Mouse (Mus musculus) gastrocnemius, postnatal 36 days (tissue): Measurements from ENCODE around the gene Nrm. TPM values are rescaled to one million over a fixed set of nuclear protein-coding genes. Genes with fewer than 3 reads are reported as not detected.
A peak's percentile ranks its signal among the peaks of the same experiment; 100 is the strongest.

Source experiments
- DNase-seq, 2 experiments: peaks; one replicate each; pipeline ENCODE4 v3.0.0; 2022
- intact Hi-C: fragments of 180-260 bp; cut with DNase I; formaldehyde crosslinking; loops from one replicate; pipeline ENCODE4 v1.15.1; 2025
- total RNA-seq, 2 experiments: library from RNA; stranded (reverse); gene quantifications; 2 replicates each; pipeline ENCODE4 v1.2.3; 2021

Gene Nrm
- total RNA-seq, 2 experiments from 2014 or later = 1.6 to 2.0 TPM

DNA sequence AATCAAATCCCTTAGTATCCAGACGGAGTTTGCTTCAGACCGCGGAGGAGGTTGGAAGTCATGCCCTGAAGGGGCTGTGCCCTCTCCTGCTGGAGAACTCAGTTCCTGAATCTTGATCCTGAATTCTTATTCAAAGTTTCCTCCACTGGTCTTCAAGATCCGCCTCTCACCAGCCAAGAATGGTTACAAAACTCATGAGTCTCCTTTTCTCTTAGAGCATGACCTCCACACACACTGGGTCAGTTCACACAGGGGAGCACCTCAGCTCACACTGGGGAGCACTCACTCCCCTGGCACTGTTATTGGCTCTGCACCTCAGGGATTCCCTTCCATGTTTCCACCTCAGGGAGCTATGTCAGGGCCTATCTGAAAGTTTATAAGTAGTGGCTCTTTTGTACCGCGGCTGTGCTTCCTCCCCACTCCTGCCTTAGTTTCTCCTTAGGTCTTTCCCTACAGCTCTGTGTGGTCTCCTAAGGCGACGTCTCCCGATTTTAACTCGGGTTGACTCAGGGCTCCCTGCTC, 3.8 kb downstream of the Nrm start:
- no peak for DNase-seq
- intact Hi-C loops = no loop called here

DNA sequence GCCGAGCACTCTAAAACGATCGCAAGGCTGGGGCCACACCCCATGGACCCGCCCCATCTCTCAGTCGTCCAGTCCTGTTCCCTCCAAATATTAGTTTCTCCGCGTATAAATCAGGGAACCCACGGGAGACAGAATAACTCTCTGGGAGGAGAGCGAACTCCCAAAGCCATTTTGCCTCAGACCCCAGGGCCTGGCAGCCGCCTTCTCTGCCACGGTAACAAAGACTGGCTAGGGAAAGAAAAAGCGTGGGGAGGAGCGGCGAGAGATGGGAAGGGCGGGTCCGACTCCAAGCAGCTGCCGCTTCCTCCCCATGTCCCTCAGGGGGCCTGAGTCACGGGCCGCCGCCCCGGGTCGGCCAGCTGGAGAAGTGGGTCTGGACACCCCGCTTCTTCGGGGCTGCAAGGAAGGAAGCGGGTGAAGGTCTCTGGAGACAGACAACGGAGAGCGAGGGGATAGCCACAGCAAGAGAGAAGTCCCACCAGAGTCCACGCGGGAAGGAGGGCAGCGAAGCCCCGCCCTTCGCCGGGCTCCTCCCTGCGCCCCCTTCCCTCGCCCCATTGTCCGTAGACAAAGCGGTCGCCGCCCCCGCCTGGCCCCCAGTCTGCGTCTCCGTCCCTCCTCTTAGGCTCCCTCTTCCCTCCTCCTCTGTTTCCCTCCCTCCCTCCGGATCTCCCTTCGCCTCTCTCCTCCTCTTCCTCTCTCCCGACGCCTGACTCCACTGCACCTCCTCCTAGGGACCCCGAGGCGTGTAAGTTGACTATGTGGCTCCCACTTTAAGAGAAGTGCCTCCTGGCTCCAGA, 4.6 kb downstream of the Nrm start, which contains the start of gene Ppp1r18:
Gene Ppp1r18, plus strand, starts transcription at position 113 of the 800 bp plus-strand sequence.
- intact Hi-C loops = no loop called here
- peak; percentile 75 to 76 for DNase-seq

DNA sequence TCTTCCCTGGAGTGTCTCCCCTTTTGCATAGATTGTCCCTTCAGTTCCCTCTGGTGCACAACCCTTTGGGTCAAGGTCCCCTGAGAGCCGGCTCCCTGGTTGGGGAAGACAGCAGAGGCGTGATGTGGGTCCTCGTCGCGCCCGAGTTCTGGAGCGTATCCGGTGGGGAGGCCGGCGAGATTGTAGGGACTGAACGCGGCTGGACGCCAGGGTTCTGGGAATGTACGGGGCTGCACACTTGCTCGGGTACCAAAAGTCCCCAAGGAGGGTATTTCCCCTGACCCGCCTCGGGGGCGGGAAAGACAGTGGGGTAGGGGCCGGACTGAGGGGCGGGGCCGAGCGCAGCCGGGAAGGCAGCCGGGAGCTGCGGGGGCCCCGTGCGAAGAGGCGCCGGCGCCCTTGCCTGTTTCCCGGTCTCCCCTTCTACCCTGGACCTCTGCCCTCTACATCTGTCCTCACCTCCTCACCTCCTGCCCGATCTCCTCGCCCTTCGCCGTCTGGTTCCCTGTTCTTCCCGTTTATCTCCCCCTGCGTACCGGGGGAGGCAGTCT, 5.2 kb downstream of the Nrm start:
- peak; percentile 69 to 70 for DNase-seq
- intact Hi-C loops = no loop called here

DNA sequence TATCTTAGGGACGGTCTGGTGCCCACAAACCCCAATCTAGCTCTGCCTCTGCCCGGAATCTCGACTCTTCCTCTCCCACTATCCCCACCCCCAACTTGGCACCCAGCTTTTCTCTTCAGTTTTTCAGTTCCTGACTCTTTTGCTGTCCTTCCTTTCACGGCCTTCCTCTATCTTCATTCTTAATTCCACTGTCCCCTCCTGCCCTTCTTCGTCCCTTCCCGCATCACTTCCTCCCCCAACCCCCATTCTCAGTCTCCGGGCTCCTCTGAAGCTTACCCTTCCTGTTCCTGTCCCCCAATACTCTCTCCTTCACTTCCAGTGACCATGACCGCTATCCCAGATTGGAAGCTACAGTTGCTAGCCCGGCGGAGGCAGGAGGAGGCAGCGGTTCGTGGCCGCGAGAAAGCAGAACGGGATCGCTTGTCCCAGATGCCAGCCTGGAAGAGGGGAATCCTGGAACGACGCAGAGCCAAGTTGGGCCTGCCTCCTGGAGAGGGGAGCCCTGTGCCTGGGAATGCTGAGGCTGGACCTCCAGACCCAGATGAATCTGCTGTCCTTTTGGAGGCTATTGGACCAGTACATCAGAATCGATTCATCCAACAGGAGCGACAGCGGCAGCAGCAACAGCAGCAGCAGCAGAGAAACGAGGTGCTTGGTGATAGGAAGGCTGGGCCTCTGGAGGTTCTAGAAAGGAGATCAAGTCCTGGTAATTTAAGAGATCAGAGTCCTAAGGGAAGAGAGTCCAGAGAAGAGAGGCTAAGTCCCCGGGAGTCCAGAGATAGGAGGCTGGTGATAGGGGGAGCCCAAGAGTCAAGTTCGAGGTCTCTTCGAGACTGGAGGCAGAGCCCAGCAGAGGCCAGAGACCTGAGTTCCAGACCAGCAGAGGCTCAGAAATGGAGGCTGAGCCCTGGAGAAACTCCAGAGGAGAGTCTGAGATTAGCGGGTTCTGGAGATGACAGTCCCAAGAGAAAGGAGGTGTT, 6.1 kb downstream of the Nrm start:
- DNase-seq = peak in 1 of 2 experiments; percentile 45
- intact Hi-C loops = no loop called here

DNA sequence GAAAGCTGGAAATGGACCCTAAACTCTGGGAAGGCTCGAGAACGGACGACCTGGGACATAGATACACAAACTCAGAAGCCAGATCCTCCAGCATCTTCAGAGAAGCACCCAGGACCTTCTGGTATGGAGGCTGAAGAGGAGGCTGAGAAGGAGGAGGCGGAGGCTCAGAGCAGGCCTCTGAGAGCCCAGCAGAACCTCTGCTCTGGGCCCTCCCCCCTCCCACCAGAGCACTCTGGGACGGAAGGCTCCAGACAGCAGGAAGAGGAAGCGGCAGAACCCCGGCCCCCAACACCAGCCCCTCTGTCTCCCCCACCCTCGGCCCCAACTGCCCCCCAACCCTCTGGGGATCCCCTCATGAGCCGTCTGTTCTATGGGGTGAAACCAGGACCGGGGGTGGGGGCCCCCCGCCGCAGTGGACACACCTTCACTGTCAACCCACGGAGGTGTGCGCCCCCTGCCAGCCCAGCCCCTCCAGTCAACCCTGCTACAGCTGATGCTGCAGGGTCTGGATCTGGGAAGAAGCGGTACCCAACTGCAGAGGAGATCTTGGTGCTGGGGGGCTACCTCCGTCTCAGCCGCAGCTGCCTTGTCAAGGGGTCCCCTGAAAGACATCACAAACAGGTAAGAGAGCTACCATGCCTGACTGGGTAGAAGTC, 7.2 kb downstream of the Nrm start:
- intact Hi-C loops = no loop called here
- DNase-seq = no peak

DNA sequence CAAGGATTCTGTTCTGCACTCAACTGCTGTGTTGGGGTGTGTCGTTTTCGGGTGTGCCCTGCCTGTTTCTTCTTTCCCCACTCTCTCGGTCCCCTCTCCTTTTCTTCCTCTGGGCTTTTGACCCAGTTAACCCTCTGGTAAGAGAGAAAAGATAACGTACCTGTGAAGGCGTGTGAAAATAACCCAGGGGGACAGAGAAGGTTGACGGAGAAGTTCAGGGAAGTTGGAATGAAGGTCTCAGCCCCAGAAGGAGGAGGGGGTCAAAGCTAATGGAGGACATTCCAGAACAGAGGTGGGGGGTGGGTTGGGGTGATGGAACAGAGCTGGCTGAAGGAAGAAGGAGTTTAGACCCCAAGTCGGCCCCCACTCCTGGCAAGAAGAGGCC, 7.8 kb downstream of the Nrm start:
- no peak for DNase-seq
- intact Hi-C loops = no loop called here

DNA sequence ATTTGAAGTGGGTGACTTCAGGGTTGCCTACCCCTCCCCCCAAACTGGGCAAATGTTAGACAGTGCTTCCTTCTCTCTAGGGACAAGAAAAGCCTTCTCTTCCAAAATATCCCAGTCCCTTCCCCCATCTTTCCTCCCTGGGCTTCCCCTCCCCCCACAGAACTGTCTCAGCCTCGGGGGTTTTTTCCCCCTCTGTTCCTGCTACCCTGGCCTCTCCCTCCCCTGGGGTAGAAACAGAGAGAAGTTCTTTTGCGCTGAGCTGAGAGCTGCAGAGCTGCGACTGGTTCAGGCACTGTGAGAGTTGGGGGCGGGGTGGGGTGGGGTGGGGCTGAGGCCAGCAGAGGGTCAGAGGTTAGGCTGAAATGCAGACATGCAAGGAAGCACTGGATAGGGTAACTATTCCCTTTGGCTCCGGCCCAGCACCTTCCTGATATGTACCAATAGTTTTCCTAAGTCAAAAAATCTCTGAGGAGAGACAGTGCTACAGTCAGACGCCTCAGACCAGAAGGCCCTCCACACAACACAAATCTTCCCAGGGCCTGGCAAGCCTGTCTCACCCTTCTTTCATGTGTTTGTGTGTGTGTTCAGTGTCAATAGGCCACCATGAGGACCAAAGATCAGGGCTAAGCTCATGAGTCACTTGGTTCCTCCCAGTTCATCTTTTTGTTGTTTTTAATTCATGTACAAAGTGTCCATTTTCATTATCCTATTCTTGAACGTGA, 8.4 kb downstream of the Nrm start:
- peak in 1 of 2 experiments; percentile 21 for DNase-seq
- intact Hi-C loops = no loop called here

DNA sequence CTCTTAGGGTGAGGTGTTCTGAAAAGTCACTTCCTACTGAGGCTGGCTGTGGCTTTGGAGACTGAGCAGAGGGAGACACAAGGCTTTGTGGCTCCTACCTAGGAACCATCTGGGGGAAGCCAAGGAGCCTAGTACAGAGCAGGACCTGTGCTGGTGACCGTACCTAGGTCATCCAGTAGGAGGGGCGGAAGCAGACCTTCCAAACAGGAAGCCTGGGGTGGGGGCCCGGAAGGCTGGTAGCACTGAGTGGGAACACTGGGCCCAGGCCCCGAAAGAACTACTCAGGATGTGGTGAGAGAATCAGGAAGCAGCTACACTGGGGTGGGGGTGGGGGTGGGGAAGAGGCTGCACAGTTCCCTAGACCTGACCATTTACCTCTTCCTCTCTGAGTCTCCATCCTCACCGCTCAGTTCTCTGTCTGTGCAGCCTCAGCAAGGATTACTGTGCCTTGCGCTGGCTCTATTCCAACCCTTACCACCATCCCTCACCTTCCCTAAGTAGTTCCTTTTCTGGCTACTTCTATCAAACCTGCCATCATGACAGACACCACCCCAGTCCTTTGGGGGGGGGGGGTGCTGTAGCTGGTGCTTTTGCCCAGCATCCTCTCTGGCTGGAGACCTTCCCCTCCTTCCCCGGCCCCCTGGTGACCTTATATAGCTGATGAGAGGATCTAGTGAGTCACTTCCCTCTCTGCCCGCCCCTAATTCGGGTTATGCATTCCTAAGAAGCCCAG, 9.2 kb downstream of the Nrm start:
- DNase-seq = peak; percentile 44 to 55
- intact Hi-C loops = no loop called here

DNA sequence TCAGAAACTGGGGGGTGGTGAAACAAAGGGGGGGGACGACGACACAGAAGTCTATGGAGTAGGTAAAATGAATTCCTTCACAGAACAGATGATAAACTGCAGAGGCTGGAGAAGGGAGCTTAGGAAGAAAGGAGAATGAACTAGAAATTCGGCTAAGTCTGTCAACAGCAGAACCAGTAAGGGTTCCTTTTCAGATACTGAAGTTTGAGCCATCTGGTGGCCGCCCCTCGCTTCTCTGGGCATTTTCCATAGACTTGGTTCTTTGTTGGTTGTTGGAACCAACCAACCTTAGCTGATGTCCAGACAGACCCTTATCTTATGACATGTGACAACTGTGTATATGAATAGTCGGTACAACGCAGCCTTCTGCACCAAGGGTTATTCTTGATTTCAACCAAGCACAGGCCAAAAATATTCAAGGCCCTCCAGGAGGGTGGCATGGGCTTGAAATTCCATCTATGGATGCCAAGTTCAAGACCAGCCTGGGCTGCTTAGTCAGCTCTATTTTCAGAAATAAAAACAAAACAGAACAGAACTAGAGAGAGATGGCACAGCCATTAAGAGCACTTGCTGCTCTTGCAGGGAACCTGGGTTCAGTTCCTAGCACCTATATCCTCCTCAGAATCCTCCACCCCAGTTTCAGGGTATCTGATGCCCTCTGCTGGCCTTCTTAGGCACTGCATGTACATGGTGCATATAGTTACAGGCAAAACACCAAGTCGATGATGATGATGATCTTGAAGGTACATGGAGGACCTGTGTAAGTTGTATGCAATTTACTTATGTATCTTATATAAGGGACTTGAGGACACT, 10.0 kb downstream of the Nrm start:
- intact Hi-C loops = no loop called here
- no peak for DNase-seq

DNA sequence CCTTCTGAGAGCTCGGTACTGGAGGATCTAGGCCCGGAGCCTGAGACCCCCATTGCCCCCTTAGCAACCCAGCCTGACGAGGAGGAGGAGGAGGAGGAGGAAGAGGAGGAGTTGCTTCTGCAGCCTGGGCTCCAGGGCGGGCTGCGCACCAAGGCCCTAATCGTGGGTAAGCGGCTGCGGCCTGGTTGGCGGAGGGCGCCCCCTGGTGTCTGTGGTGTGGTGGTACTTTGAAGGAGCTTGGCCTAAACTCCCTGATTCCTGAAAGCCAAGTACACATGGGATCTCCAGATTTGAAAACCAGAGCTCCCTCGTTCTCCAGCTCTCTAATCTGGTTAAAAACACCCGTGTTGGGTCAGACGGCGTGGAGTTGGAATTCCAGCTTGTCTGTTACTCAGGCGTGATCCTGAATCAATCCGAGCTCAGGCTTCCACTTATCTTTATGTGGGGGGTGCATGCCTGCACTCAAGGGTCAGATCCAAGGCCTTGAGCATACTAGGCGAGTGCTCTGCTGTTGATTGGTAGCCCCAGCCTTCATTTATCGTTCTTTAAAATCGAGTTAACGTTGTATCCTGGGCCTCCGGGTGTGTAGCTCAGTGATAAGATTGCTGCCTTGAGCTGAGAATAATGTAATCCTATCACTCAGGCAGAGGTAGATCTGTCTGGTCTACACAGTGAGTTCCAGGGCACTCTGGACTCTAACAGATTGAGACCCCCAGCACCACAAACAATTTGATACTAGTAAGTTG, 12.8 kb downstream of the Nrm start:
- DNase-seq = peak; percentile 83 to 90
- intact Hi-C loops = loop anchor here (2.0 kb wide), 3 partner anchors 37 to 137 kb away; no protein-coding TSS in a partner anchor

DNA sequence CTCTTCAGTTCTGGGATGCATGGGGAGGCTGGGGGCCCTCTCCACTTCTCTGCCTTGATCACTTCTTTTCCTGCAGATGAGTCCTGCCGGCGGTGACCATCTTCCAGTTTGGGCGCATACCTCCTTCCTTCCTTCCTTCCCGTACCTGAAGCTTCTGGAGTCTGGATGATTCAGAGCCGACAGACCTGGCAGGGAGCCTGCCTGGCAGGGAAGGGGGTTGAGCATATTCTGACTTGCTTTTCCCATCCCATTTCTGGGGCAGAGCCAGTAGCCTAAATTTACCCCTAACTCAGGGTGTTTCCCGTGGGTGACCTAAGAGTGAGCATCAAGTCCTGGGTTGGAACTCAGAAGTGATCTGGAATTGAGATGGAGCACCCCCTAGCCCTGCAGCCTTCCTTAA, 13.6 kb downstream of the Nrm start:
- intact Hi-C loops = loop anchor here (2.0 kb wide), 1 partner anchor 138 kb away; no protein-coding TSS in a partner anchor
- DNase-seq = no peak

DNA sequence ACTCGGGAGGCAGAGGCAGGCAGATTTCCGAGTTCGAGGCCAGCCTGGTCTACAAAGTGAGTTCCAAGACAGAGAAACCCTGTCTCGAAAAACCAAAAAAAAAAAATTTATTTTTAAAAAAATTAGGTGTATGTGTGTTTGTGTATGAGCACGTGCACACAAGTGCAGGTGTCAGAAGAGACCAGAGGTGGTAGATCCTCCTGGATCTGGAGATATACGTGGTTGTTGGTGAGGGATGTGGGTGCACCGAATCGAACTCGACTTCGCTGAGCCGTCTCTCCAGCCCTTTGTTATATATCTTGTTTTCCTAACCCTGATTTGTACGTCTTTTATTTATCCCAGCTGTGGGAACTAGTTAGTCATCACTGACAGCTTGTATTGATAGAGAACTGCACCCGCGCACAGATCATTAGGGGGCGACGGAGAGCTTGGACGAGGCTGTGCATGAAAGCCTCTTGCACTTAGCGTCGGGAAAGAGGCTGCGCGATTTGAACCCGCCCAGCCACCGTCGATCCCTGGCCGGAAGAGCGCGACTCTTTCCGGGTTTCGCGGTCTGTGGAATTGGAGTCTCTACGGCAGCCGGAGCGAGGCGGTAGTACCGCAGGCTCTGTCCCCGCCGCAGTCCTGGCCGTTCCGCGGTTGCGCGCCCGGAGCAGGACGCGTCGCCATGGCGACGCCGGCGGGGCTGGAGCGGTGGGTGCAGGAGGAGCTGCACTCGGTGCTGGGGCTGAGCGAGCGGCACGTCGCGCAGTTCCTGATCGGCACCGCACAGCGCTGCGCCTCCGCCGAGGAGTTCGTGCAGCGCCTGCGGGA, 18.3 kb downstream of the Nrm start, which contains the start of gene Dhx16:
Gene Dhx16, plus strand, starts transcription at position 575 of the 813 bp plus-strand sequence.
- peak; percentile 89 to 94 for DNase-seq
- intact Hi-C loops = no loop called here

DNA sequence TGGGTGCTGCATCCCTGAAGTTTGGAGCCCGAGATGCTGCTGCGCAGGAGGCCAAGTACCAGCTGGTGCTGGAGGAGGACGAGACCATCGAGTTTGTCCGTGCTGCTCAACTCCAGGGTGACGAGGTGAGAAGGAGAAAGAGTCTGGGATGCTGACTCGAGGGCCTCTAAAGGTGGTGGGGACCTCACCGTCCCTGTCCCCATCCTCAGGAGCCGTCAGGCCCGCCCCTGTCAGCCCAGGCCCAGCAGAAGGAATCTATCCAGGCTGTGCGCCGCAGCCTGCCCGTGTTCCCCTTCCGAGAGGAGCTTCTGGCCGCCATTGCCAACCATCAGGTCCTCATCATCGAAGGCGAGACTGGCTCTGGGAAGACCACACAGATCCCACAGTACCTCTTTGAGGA, 21.8 kb downstream of the Nrm start:
- no peak for DNase-seq
- intact Hi-C loops = no loop called here

DNA sequence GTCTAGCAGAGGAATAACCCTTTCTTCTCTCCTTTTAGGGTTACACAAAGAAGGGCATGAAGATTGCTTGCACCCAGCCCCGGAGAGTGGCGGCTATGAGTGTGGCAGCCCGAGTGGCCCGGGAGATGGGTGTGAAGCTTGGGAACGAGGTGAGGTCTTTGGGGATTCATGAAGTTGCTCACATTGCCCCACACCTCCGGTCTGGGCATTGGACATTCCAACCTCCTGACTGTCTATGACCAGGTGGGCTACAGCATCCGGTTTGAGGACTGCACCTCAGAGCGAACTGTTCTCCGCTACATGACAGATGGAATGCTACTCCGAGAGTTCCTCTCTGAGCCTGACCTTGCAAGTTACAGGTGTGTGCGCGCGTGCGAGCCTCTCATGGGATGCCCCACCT, 22.7 kb downstream of the Nrm start:
- intact Hi-C loops = no loop called here
- DNase-seq = no peak

DNA sequence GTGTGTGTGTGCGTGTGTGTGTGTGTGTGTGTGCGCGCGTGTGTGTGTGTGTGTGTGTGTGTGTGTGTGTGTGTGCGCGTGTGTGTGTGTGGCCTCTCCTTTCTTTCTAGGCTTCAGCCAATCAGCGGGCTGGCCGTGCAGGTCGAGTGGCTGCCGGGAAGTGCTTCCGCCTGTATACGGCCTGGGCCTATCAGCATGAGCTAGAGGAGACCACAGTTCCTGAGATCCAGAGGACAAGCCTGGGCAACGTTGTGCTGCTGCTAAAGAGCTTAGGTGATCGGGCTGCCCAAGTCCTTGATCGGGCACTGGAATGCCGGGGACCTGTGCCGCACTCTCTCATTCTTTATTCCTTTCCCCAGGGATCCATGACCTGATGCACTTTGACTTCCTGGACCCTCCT, 26.6 kb downstream of the Nrm start:
- no peak for DNase-seq
- intact Hi-C loops = no loop called here
